Mouse (Mus musculus): Measurements from ENCODE around the gene Mapk8ip1. TPM values are rescaled to one million over a fixed set of nuclear protein-coding genes. Genes with fewer than 3 reads are reported as not detected.
A peak's percentile ranks its signal among the peaks of the same experiment; 100 is the strongest.

Mapk8ip1 gene
- total RNA-seq, 2 experiments from 2014 or later: 3.0 to 3.9 TPM

- no peak for DNase-seq
Observed at GRCm38 (mm10) chr2:92373437-92373813, 27.6 kb downstream of the Mapk8ip1 start.

DNA sequence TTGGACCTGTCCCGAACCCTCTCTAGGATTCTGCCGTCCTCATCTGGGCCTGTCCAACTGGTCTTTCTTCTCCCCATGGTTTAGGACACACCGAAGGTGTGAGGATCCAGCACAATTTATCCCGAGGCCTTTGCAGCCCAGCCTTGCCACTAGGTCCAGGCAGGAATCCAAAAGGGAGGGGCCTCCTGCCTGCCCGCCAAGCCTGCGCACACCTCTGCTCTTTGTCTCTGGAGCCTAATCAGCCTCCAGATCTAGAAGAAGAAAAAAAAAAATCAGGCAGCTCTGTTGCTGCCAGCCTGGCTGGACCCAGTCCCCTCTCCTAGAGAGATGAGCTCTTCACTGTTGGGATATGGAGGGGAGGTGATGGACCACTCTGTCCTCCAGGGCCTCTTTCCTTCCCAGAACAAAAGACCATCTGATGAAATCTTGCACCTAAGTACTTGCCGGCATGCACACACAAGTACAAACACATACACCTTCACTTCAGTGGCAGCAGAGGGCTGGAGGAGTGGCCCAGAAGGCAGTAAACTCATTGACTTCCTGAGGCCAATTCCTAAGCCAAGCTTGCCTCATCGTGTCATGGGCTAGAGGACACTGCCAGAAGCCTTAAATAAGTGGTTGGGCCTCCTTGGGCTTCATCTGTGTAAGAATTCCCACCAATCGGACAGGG, 28.2 kb downstream of the Mapk8ip1 start:
- H3K4me3 ChIP-seq: no peak overlapping the region
- TF ChIP-seq CTCF (IDR thresholded peaks at IDR 0.05): no peak
- H3K27ac ChIP-seq: peak overlapping the region; percentile 94
- DNase-seq: peak; percentile 63
- intact Hi-C loops (cut with DNase I): no loop called here

More at GRCm38 (mm10) chr2:92373437-92373813, 27.6 kb downstream of the Mapk8ip1 start:
- peak overlapping the region; percentile 77 for H3K4me3 ChIP-seq
- peak overlapping the region; percentile 94 for H3K27ac ChIP-seq
- TF ChIP-seq CTCF (IDR thresholded peaks at IDR 0.05): no peak
- intact Hi-C loops (cut with DNase I): no loop called here

DNA sequence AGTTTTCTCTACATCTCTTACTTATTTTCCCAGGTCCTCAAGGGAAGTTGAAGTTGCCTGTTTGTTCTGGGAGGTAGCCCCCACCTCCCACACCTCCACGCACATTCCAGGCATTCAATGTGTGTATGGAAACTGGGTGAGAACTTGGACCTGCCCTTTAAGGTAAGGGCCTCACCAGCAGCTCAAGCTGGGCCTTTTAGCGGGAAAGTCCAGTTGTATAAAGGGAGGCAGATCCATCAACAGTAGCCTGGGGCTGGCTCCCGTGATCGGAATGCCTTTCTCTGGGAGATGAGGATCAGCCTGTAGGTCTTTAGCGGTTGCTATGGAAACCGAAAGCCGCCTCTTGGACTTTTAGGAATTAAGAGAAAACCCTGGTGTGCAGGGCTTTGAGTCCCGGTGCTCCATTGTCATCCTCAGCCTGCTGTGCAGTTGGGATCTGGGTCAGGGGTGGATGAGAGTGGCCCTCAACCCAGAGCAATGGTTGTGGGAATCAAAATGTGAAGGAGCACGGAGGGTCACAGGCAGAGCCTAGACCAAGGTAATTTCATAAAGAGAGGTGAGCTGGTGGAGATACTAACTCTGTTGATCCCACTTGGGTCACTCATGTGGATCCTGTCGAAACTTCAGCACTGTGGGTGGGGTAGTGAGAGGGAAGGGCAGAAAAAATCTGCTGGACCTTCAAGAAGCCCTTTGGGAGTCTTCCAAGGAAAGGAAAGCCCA, 28.9 kb downstream of the Mapk8ip1 start:
- intact Hi-C loops (cut with DNase I): no loop called here
- DNase-seq: no peak
- Histone ChIP-seq H3K27ac (peak overlapping the region; percentile 94), H3K4me3 (no peak overlapping the region)
- no peak for TF ChIP-seq CTCF (IDR thresholded peaks at IDR 0.05)

- Histone ChIP-seq H3K4me3 (peak overlapping the region; percentile 61), H3K27ac (no peak overlapping the region)
- intact Hi-C loops (cut with DNase I): no loop called here
- TF ChIP-seq CTCF (IDR thresholded peaks at IDR 0.05): no peak
- DNase-seq: peak; percentile 16
Observed at GRCm38 (mm10) chr2:92370821-92371805, 29.9 kb downstream of the Mapk8ip1 start.

DNA sequence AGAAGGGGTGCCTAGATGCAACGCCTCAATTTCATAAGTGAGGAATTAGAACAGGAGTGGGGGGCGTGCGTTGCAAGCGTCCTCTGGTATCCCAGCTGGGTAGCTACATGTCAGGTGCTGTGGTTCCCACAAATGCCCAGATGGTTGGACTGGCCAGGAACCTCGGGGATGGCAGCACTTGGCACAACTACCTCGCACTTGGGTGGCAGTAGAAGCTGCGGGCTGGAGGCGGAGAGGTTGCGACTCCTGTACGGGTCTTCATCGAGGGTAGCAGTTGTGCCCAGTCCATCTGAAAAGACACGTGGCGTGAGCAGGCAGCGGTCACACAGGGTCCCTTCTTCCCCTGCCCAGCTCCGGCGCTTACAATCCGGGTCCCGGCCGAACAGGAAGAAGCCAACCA, 30.7 kb downstream of the Mapk8ip1 start:
- peak overlapping the region; percentile 61 for H3K4me3 ChIP-seq
- intact Hi-C loops (cut with DNase I): no loop called here
- TF ChIP-seq CTCF (IDR thresholded peaks at IDR 0.05): no peak

GRCm38 (mm10) chr2:92367383-92368029, 33.6 kb downstream of the Mapk8ip1 start:
- TF ChIP-seq CTCF (IDR thresholded peaks at IDR 0.05): no peak
- no peak for DNase-seq
- H3K27ac ChIP-seq: no peak overlapping the region
- no peak overlapping the region for H3K4me3 ChIP-seq
- intact Hi-C loops (cut with DNase I): no loop called here

More for the DNA sequence above, 30.7 kb downstream of the Mapk8ip1 start:
- H3K27ac ChIP-seq: no peak overlapping the region
- no peak for DNase-seq

GRCm38 (mm10) chr2:92365568-92365967, 35.5 kb downstream of the Mapk8ip1 start:
- H3K27ac ChIP-seq: no peak overlapping the region
- H3K4me3 ChIP-seq: no peak overlapping the region
- TF ChIP-seq CTCF (IDR thresholded peaks at IDR 0.05): no peak
- no peak for DNase-seq
- intact Hi-C loops (cut with DNase I): no loop called here

GRCm38 (mm10) chr2:92364086-92364485, 37.0 kb downstream of the Mapk8ip1 start:
- no peak for TF ChIP-seq CTCF (IDR thresholded peaks at IDR 0.05)
- intact Hi-C loops (cut with DNase I): no loop called here

GRCm38 (mm10) chr2:92362571-92363228, 38.4 kb downstream of the Mapk8ip1 start:
- TF ChIP-seq CTCF (IDR thresholded peaks at IDR 0.05): no peak
- Histone ChIP-seq H3K27ac (no peak overlapping the region), H3K4me3 (no peak overlapping the region)
- no peak for DNase-seq
- intact Hi-C loops (cut with DNase I): no loop called here

More at GRCm38 (mm10) chr2:92364086-92364485, 37.0 kb downstream of the Mapk8ip1 start:
- Histone ChIP-seq H3K4me3 (no peak overlapping the region), H3K27ac (no peak overlapping the region)
- no peak for DNase-seq

GRCm38 (mm10) chr2:92361795-92362194, 39.3 kb downstream of the Mapk8ip1 start:
- Histone ChIP-seq H3K27ac (no peak overlapping the region), H3K4me3 (no peak overlapping the region)
- intact Hi-C loops (cut with DNase I): no loop called here
- no peak for DNase-seq
- no peak for TF ChIP-seq CTCF (IDR thresholded peaks at IDR 0.05)

DNA sequence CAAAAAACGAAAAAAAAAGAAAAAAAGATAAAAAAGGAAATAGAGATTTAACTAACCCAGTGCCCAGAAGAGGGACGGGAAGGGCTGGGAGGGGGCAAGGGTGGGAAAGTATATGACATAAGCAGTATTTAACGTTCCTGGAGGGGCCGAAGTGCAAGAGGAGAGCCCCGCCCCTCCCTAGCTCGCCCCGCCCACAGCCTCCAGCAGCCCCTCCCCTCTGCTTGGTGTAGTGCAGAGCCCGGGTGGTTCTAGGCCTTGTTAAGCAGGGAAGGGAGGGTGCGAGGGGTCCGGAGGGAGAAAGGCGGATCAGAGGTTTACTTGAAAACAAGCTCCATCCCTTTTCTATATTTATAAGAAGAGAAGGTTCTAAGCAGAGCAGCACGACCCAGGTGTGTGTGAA, 40.2 kb downstream of the Mapk8ip1 start:
- no peak overlapping the region for H3K4me3 ChIP-seq
- TF ChIP-seq CTCF (IDR thresholded peaks at IDR 0.05): no peak
- no peak overlapping the region for H3K27ac ChIP-seq
- intact Hi-C loops (cut with DNase I): no loop called here
- DNase-seq: no peak

Measured in gastrocnemius, adult 2 months (tissue).